Mouse (Mus musculus): ENCODE data around the gene Vat1l.

Gene Vat1l

DNA sequence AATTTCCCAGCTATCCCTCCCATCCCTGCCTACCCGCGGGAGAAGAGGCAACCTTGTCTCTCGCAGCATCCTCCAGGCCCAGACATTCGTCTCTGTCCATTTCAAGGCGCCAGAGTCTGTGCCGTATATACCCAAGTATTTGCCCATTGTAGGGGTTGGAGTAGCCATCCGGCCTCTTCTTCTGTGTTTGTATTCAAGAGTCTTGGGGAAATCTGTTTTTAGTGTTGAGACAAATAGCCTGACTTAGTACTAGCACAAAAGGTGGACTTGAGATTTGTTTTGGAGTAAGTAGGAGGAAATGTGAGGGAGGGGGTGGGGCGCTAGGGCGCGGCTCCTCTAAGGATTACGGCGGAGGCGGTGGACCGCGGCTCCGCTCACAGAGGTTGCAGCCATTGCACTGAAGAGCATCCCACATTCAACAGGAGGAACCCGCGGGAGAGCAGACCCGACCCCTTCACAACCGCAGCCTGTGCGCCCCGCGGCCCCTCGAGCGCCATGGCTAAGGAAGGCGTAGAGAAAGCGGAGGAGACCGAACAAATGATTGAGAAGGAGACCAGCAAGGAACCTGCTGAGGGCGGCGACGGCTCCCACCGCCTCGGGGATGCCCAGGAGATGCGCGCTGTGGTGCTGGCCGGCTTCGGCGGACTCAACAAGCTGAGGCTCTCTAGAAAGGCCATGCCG lies at the start of gene Vat1l:
TSS of gene Vat1l (plus strand) at position 392 of the 681 bp plus-strand sequence.
- DNase-seq (ENCODE audit: low spot score) = no peak

DNA sequence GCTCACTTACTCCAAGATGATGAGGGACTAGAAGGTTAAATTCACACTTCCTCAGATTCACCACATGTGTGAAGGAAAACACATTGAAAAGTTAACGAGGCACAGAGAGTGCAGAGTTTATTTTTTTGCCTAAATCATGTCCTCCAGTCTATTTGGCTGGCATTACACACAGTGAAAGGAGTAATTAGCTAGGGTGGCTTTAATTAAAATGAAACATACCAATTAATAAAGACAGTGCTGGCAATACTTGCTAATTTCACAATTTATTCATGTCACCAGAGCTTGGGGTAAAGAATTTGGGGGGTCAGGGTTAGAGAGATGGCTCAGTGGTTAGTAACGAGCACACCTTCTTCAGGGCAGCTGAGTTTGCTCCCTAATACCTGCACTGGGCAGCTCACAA lies 46.8 kb upstream of the Vat1l start:
- DNase-seq (ENCODE audit: low spot score) = no peak

- no peak for DNase-seq (ENCODE audit: low spot score)
Measured at GRCm38 (mm10) chr8:114159666-114160065, 45.7 kb upstream of the Vat1l start.

- no peak for DNase-seq (ENCODE audit: low spot score)
Measured at GRCm38 (mm10) chr8:114163871-114164270, 41.5 kb upstream of the Vat1l start.

- DNase-seq (ENCODE audit: low spot score) = no peak
Measured at GRCm38 (mm10) chr8:114164444-114165096, 40.8 kb upstream of the Vat1l start.

- no peak for DNase-seq (ENCODE audit: low spot score)
Measured at GRCm38 (mm10) chr8:114165741-114166140, 39.7 kb upstream of the Vat1l start.

- DNase-seq (ENCODE audit: low spot score) = no peak
Measured at GRCm38 (mm10) chr8:114176721-114177120, 28.7 kb upstream of the Vat1l start.

GRCm38 (mm10) chr8:114193334-114193733 lies 12.1 kb upstream of the Vat1l start:
- DNase-seq (ENCODE audit: low spot score) = no peak

DNA sequence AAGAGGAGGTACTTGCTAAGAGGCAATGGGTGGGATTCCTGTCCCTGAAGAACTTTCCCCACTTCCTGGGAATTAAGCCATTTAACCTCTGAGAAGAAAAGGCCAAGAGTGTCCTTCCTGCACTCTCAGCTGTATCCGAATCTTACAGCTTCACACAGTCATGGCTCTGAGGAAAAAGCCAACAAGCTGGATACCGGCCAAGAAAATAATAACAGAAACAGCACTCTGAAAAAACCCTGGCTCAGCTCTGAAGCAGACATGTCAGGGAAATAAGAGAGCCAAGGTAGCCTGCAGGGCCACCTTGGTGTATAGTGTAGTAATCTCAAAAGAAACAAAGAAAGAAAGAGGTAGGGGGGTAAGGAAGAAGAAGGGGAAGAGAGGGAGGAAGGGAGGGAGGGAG lies 6.4 kb upstream of the Vat1l start:
- DNase-seq (ENCODE audit: low spot score) = no peak

- DNase-seq (ENCODE audit: low spot score) = no peak
Measured at GRCm38 (mm10) chr8:114206421-114206983, 1.1 kb downstream of the Vat1l start.

- no peak for DNase-seq (ENCODE audit: low spot score)
Measured at GRCm38 (mm10) chr8:114207026-114207425, 1.6 kb downstream of the Vat1l start.

- DNase-seq (ENCODE audit: low spot score) = no peak
Measured at GRCm38 (mm10) chr8:114220779-114221178, 15.4 kb downstream of the Vat1l start.

DNA sequence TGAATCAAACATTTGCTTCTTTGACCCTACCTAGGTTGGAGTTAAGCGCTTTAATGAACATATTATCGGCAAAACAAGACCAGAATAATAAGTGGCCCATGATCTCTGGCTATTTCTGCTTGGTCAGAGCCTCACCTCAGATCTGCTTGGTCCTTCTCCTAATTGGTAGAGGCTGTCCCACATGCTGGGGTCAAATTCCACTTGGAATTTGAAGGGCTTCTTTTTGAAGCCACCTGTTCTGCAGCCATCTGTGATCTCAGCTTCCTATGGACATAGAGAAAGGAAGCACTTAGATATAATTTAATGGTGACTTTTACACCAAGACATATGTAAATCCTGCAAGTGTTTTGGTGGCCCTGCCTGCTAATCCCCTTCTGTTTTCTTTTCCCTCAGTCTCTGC lies 16.6 kb downstream of the Vat1l start:
- no peak for DNase-seq (ENCODE audit: low spot score)

DNA sequence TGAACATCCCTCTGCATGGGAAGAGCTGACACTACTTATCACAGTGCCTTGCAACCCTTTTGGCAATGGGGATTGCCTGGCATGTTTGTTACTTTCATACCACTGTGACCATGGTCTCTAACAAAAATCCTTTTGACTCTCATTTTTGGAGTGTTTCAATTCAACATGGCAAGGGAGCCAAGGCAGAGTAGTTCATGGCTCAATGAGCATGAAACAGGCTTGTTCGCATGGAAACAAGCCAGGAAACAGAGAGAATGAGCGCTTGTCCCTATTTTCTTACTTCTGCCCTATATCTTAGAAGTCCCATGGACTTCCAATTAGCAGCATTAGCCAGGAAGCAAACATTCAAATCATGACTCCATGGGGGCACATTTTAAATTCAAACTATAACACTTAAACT lies 18.6 kb downstream of the Vat1l start:
- no peak for DNase-seq (ENCODE audit: low spot score)

GRCm38 (mm10) chr8:114251321-114252065 lies 46.1 kb downstream of the Vat1l start:
- no peak for DNase-seq (ENCODE audit: low spot score)

GRCm38 (mm10) chr8:114258685-114259084 lies 53.3 kb downstream of the Vat1l start:
- no peak for DNase-seq (ENCODE audit: low spot score)

DNA sequence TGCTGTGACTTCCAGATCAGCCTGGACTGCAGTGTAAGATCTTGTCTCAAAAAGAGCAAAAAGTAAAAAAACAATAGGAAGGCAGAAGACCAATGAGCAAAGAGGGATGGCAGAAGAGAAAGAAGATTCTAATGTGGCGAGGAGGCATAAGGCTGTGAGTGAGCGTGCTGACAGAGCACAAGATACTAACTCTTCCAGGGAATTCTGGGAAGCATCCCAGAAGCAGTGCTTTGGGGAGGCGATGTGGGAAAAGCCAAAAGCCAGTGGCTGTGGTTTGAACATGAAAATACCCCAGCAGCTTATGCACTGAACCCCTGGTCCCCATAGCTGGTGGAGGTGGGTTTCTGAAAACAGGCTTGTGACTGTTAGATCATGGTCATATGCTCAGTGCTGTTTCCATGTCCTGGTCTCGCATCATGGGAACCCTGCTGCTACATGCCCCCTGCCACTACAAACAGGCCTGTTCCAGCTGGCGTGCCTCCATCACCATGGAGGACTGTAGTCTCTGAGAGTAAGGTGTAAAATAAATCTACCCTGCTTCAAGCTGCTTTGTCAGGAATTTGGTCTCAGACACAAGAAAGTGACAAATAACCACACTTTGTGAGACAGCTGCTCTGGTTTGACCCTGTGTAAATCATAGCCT lies 54.4 kb downstream of the Vat1l start:
- no peak for DNase-seq (ENCODE audit: low spot score)

DNA sequence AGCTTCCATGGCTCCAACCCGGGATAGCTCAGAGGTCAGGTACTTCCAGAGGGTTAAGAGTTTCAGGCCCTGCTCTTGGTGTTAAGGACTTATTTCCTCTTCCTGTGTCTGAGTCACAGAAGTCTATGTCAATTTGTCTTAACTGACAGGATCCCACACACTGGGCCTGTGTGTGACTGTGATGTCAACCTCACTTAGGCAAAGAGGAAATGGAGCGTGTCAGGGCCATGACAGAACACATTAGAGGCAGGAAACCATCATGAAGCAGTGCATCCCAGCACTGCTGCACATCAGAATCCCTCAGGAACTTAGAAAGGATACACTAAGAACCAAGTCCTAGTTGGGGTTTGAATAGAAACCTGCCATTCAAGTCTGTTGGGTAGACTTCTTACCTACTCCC lies 56.9 kb downstream of the Vat1l start:
- DNase-seq (ENCODE audit: low spot score) = no peak

DNA sequence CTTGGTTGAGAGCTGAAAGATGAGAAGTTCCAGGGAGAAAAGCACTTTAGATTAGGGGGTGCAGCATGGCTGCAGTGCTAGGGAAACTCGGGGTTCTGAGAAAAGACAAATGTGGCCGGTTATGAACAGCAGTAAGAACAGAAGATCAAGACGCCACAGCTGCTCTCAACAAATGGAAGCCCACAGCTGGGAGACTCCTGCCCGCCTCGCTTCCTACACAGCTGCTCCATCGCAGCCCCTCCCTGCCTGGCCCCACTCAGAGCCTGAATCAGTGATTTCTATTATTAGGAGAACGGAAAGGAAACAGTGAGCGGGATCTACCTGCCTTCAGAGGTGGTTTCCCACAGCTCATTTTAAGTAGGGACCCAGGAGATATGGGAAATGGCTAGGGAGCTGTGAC lies 69.1 kb downstream of the Vat1l start:
- no peak for DNase-seq (ENCODE audit: low spot score)

GRCm38 (mm10) chr8:114281101-114281500 lies 75.7 kb downstream of the Vat1l start:
- no peak for DNase-seq (ENCODE audit: low spot score)

DNA sequence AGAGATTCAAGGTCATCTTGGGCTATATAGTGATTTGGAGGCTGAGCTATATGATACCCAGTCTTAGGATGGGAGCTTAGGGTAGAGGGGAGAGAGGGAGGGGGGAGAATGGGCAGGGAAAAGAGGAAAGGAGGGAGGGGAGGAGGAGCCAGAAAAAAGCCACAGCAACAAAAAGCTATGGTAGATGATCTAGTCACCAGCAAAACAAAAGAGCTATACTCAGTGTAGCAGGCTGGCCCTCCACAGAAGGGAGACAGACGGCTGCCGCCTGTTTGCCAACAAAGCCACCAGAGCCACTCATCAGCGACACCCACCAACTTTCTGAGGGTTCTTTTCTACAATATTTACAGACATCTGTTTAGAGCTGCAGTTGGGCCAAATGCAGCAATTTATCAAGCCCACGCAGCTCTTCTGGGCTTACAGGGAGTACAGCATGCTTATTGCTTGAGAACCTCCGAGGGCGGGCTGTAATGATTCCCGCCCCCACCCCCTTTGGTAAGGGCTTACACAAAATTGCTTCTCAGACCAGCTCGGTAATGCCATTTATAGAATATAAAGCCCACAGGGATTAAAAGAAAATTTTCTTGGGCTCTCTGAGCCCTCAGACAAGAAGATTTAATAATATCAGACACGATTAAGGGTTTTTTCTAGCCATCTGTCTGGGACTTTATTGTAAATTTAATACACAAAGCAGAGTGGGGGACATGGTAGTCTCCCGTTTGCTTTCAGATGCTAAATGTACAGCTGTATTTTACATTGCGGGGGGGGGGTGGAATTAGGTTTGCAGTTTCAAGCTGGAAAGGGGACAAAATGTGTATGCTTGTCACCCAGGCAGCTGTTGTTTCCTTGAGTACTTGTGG lies 89.7 kb downstream of the Vat1l start:
- DNase-seq (ENCODE audit: low spot score) = no peak

DNA sequence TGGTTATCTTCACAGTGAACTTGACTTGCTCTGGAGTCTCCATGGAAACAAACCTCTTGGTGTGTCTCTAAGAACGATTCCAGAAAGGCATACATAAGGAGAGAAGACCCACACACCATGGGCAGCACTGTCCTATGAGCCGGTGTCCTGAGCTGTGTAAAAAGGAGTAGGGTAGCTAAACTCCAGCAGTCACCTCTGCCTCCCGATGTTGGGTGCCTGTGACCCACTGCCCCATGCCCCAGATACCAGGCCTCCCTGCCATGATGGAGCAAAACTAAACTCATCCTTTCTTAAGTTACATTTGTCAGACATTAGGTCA lies 90.3 kb downstream of the Vat1l start:
- no peak for DNase-seq (ENCODE audit: low spot score)
